Mouse (Mus musculus) kidney, adult 11 months (tissue): ENCODE measurements around the gene Ccl1.

Source experiments
- DNase-seq: peaks from one replicate; pipeline ENCODE4 v3.0.0; 2022

Ccl1 gene

GRCm38 (mm10) chr11:82305590-82305989 is at the start of gene Ccl1:
TSS of gene Ccl1 (minus strand) at chr11:82305690.
- DNase-seq: no peak

- no peak for DNase-seq
Observed at GRCm38 (mm10) chr11:82351039-82351438, 45.5 kb upstream of the Ccl1 start.

GRCm38 (mm10) chr11:82340900-82341299 is 35.4 kb upstream of the Ccl1 start:
- no peak for DNase-seq

GRCm38 (mm10) chr11:82340416-82340815 is 34.9 kb upstream of the Ccl1 start:
- DNase-seq: no peak

GRCm38 (mm10) chr11:82339921-82340401 is 34.5 kb upstream of the Ccl1 start:
- DNase-seq: peak; percentile 39

- no peak for DNase-seq
Observed at GRCm38 (mm10) chr11:82313153-82313552, 7.7 kb upstream of the Ccl1 start.

- no peak for DNase-seq
Observed at GRCm38 (mm10) chr11:82310336-82311045, 5.0 kb upstream of the Ccl1 start.

- no peak for DNase-seq
Observed at GRCm38 (mm10) chr11:82297895-82298294, 7.6 kb downstream of the Ccl1 start.

GRCm38 (mm10) chr11:82290841-82291240 is 14.6 kb downstream of the Ccl1 start:
- no peak for DNase-seq

GRCm38 (mm10) chr11:82274149-82274812 is 31.2 kb downstream of the Ccl1 start:
- DNase-seq: no peak

- no peak for DNase-seq
Observed at GRCm38 (mm10) chr11:82259131-82259530, 46.4 kb downstream of the Ccl1 start.

- DNase-seq: no peak
Observed at GRCm38 (mm10) chr11:82255601-82256000, 49.9 kb downstream of the Ccl1 start.

GRCm38 (mm10) chr11:82253421-82253820 is 52.1 kb downstream of the Ccl1 start:
- DNase-seq: no peak

GRCm38 (mm10) chr11:82251251-82251650 is 54.2 kb downstream of the Ccl1 start:
- no peak for DNase-seq

- no peak for DNase-seq
Observed at GRCm38 (mm10) chr11:82249945-82250344, 55.5 kb downstream of the Ccl1 start.

- DNase-seq: no peak
Observed at GRCm38 (mm10) chr11:82237439-82237838, 68.1 kb downstream of the Ccl1 start.

GRCm38 (mm10) chr11:82235551-82236207 is 69.8 kb downstream of the Ccl1 start:
- no peak for DNase-seq

GRCm38 (mm10) chr11:82233991-82234390 is 71.5 kb downstream of the Ccl1 start:
- DNase-seq: no peak

- DNase-seq: no peak
Observed at GRCm38 (mm10) chr11:82226976-82227375, 78.5 kb downstream of the Ccl1 start.

- no peak for DNase-seq
Observed at GRCm38 (mm10) chr11:82225936-82226335, 79.6 kb downstream of the Ccl1 start.

- no peak for DNase-seq
Observed at GRCm38 (mm10) chr11:82216531-82216930, 89.0 kb downstream of the Ccl1 start.

- DNase-seq: no peak
Observed at GRCm38 (mm10) chr11:82214405-82214804, 91.1 kb downstream of the Ccl1 start.

GRCm38 (mm10) chr11:82206960-82207488 is 98.5 kb downstream of the Ccl1 start:
- DNase-seq: no peak

- DNase-seq: no peak
Observed at GRCm38 (mm10) chr11:82205221-82205620, 100.3 kb downstream of the Ccl1 start.
